Mouse (Mus musculus) thymus, adult 18-20 months (tissue): ENCODE results near the gene Papss2.
"Not testable (repeated sequence)": the region's sequence is repeated elsewhere in the genome, so short reads cannot be mapped to it uniquely, and the experiment has no call there.

Experiments
- DNase-seq, 2 experiments: peaks; one replicate each; pipeline ENCODE4 v3.0.0; 2022; ENCODE audit warnings: mixed read lengths in 2 of 2

The Papss2 gene

GRCm38 (mm10) chr19:32641995-32642394 is 46.4 kb downstream of the Papss2 start:
- DNase-seq, result no peak

DNA sequence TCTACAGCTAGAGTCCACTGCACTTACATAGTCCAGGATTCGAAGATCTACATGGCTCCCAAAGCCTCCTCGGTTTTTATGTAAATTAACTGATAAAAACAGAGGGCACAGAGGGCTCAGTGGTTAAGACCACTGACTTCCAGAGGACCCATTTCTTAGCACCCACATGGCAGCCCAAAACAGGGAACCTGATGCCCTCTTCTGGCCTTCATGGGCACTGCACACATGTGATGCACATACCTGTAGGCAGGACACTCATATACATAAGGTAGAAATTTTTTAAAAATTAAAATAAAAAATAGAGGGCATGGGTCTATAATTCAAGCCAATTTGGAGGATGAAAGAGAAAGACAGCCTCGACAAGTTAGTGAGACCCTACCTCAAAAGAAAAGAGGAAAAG is 48.1 kb downstream of the Papss2 start:
- DNase-seq, result no peak

GRCm38 (mm10) chr19:32645939-32646338 is 50.3 kb downstream of the Papss2 start:
- no peak for DNase-seq

DNA sequence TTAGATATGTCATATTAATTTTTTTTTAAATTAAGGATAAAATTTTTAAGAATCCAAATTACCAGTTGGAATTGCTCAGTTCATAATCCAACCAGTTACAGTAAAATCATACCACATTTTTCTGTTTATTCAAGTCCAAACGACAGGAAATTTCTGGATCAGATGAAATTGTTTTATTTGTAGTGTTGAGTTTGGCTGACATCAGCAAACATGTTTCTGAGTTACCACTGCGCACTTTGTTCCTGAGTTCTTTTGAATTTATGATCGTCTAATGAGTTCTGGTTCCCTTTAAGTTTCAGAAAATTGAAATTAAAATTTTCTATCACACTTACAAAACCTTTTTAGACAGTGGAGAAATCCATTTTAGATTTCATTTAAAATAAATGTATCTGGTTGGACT is 50.8 kb downstream of the Papss2 start:
- no peak for DNase-seq

DNA sequence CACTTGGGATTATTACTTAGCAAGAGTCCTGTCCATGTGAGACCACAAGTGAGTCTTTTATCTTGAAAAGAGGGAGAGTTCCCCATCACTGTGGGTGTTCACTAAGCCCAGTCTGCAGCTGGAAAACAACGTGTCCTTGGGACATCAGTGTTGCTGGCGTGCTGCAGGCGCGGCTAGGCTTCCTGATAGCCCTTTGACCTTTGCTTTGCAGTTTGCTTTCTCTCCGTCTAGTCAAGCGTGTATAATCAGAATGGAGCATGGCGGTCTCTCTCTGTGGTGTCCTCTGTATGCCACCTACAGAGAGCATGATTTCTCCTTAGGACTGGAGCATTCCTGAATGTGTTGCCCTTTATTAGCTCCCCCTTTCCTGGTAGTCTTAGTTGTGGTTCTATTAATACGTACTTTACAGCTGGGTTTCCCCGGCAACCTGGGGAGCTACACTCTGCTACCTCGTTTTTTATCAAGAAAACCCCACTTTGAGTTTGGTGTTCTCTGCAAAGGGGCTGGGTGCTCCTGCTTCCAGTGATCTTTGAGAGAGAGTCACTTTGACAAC is 52.5 kb downstream of the Papss2 start:
- no peak for DNase-seq

GRCm38 (mm10) chr19:32651046-32651445 is 55.5 kb downstream of the Papss2 start:
- no peak for DNase-seq

- no peak for DNase-seq
Observed at GRCm38 (mm10) chr19:32653122-32653521, 57.5 kb downstream of the Papss2 start.

DNA sequence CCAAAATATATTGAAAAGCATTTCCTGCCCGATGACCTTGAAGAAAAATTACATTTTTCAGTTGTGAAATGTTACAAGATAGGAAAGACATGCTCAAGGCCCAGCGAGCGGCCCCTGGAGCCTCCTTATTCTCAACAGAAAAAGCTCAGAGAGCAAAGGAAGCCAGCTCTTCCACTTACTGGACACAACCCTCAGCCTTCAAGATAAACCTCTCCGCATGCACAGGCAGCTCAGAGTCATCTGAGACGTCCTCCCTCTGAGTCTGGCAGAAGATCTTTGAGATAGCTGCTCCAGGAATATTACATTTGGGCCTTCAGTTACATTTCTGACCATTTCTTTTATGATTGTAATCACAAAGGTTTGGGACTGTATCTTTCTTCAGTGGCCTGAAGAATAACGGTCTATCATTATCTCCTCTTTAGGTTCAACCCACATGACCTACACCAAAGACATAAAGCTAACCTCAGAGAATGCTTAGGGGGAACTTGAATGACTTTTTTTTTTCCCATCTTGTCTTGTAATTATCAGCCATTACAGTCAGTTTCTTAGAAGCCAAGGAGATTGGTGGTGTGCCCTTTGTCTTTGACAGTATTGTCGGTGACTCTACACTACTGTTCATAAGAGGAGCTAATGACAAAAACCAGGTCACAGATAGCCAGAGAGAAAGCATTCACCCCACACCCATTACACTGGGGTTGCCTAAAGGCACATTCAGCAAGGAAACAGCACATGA is 58.2 kb downstream of the Papss2 start:
- DNase-seq, result no peak

- DNase-seq, result no peak
Observed at GRCm38 (mm10) chr19:32659346-32659745, 63.8 kb downstream of the Papss2 start.

- DNase-seq, result no peak
Observed at GRCm38 (mm10) chr19:32662936-32663335, 67.3 kb downstream of the Papss2 start.

DNA sequence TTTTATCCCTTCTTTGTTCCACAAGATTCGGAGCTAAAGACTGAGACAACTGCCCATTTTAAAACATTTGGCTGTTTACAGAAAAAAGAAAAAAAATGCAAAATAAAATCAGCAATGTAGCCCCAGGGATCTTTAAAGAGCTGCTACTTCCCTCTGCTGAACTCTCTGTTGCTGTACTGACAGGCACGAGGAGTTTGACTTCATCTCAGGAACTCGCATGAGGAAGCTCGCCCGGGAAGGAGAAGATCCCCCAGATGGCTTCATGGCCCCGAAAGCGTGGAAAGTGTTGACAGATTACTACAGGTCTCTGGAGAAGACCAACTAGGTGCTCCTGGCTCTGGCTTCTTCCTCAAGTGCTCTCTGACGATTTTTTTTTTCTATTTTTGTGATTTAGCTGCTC is 69.7 kb downstream of the Papss2 start:
- DNase-seq, result no peak

DNA sequence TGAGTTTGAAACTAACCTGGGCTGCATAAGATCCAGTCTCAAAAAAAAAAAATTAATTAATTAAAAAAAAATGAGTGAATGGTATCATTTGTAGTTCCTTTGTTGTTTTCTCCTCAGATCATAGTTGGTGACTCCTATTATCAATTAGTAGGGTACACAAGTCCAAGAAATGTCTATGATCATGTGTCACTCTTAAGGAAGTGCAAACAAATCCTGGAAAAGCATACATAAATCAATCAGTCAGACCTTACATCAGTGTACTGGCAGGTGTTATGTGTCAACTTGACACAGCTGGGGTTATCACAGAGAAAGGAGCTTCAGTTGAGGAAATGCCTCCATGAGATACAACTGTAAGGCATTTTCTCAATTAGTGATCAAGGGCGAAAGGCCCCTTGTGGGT is 72.2 kb downstream of the Papss2 start:
- DNase-seq, result not testable (repeated sequence)

GRCm38 (mm10) chr19:32675766-32676165 is 80.2 kb downstream of the Papss2 start:
- DNase-seq, result no peak

DNA sequence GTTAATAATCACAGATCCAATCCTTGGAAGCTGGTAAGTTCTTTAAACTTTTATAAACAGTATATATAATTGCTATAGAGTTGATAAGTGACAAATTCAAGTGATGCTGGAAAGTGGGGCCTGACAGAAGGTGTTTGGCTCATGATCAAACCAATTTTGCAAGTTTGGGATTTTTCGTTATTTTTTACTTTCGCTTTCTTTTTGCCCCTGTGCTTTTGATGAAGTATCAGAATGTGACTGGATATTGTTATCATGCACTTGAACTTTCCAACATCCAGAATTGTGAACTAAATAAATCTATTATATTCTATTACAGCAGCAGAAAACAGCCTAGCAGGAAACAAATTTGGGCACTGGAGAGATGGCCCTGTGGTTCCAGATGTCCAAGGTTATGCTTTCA is 85.3 kb downstream of the Papss2 start:
- DNase-seq, result no peak

DNA sequence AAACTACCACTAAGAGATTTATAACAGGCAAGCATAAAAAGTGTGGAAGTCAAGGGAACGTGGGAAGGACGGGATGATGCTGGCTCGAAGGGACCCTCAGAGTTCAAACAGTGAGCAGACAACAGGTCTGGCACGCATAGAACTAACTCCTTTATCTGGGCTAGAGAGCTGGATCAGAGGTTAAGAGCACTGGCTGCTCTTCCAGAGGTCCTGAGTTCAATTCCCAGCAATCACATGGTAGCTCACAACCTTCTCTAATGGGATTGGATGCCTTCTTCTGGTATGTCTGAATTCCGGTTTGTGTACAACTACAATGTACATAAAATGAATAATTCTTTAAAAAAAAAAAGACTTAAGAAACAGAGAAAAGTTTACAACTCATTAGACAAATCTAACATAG is 87.5 kb downstream of the Papss2 start:
- no peak for DNase-seq

DNA sequence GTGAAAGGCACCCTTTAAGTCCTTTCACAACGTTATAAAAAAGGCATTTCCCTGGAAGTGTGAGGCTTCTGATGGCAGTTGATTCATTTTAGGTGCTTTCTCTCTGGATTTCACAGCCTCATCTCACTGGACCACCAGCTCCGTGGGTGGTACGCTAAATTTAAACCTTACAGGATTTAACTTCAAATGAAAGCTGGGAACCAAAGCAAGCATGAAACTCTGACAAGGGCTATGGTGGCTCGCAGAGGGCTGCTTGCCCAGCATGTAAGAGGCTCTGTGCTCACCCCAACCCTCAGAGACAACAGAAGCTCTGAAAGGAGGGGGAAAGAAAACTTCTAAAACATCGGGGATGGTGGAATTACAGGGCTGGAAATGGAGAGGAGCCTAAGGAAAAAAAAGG is 92.1 kb downstream of the Papss2 start:
- DNase-seq, result no peak

- not testable (repeated sequence) for DNase-seq
Observed at GRCm38 (mm10) chr19:32688227-32688626, 92.6 kb downstream of the Papss2 start.

DNA sequence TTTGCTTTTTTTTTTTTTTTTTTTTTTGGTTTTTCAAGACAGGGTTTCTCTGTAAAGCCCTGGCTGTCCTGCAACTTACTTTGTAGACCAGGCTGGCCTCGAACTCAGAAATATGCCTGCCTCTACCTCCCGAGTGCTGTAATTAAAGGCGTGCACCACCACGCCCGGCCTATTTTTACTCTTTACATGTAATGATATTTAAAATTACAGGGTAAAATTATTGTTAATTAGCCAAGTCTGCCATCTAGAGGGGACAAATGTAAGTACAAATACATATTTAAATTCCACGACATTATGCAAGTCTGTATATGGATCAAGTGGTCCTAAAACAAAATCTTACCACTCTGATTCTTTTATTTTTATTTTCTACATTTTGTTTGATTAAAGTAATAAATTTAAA is 94.1 kb downstream of the Papss2 start:
- no peak for DNase-seq

- no peak for DNase-seq
Observed at GRCm38 (mm10) chr19:32696674-32697073, 101.1 kb downstream of the Papss2 start.

DNA sequence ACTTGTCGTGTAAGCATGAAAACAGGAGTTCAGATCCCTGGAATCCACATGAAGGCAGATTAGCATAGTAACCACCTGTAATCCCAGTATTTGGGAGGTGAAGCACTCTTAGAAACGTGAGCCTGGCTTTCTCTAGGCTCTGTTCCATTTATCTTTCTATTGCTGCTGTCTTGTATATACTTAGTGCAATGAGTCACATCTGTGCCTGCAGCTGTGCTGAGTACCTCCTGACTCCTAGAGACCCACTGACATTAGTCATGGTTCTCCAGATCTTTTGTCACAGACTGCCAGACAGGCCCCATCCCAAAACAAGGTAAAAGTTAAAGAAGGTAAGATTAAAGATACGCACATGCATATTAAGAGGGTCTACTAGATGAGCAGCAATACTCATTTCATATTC is 106.6 kb downstream of the Papss2 start:
- DNase-seq, result no peak

DNA sequence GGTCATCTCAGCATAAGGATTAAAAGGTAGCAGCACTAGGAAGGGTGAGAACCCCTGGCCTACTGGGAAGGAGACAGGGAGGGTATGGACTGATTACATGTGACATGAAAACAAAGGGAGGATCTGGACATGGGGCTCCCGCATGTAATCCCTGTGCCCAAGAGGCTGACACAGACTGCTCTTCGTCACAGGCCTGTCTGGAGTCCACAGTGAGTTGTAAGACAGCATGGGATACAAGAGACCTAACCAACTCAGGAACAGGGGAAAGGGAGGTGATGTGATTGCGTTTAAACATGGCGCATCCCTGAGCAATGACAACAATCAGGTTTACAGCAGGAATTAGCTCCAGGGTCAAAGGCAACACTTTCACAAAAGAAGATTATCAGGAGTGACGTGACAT is 113.4 kb downstream of the Papss2 start:
- DNase-seq, result no peak

GRCm38 (mm10) chr19:32710288-32710687 is 114.7 kb downstream of the Papss2 start:
- no peak for DNase-seq

DNA sequence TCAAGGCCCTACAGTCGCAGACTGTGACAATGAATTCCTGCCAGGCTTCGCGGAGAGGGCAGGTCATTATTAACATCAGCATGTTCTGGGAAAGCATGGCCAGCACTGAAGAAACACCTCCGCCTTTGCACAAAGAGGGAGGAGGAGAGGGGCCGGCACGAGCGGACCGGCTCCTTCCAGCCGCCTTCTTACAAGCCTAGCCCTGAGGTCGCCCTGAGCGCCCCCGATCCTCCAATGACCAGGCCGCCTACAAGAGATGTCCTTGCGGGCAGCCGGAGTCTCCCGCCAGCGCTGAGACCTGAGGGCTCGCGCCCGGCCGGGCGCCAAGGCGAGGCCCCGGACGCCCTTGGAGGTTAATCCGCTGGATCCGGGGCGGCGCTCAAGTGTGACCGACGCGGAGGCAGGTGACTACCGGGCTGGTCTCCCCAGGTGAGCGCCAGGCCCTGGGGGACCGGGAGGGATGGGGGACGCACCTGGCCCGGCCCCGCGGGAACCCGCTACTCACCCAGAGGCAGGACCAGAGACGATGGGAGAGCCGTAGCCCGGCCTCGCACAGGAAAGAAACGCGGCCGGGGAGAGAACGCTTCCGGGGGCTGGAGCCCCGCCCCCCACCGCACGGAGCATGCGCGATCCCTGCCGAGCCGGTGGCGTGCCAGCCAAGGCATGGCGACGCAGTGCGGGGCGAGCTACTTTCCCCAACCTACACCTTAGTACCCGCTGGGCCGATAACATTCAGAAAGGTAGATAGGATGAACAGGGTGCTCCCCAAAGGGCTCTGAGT is 116.4 kb downstream of the Papss2 start:
- DNase-seq, result peak; percentile 82 to 84

DNA sequence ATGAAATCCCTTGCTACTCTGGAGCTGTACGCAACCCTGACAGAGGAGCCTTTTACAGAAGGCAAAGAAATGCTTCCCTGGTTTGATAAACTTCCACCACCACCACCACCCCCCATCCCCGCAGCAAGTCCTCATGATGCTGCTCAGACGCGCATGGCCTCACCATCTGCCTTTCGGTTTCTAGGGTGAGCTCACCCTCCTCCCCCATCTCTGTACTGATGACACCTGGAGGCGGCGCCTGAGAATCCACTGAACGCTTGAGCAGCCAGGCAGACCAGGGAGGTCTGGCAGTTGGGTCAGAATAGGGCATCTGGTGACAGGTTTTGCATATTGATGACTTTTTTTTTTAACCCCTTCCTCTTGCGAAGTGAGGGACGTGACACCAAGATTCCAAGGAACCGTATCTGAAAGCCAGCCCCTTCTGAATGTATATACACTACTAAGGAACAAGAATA is 117.0 kb downstream of the Papss2 start:
- DNase-seq, result peak; percentile 74 to 84
